Mouse (Mus musculus): ENCODE data around the gene Enpp4. TPM values are rescaled to one million over a fixed set of nuclear protein-coding genes. Genes with fewer than 3 reads are reported as not detected.

Gene Enpp4
- polyA plus RNA-seq, 1 experiment from 2014 or later = 5.2 TPM

- Histone ChIP-seq H3K27ac (no peak overlapping the region), H3K4me1 (peaks cover 6% of the 10 kb centered on the region), H3K4me2 (no peak overlapping the region), H3K4me3 (no peak overlapping the region), H3K9ac (no peak overlapping the region), H3K9me3 (replicated peaks) (no peaks in the 10 kb centered on the region), H3K36me3 (ENCODE audit: poor library complexity, severe bottlenecking) (peaks cover 41% of the 10 kb centered on the region), H3K27me3 (no peaks in the 10 kb centered on the region)
- ATAC-seq = no peak
- 94% methylated on average over 4 of the region's 4 CpGs for WGBS
These were observed 22.5 kb downstream of the Enpp4 start for GRCm38 (mm10) chr17:44083156-44083555.

- 2% methylated on average over 31 of the region's 31 CpGs for WGBS
- H3K4me1 ChIP-seq = peaks cover 6% of the 10 kb centered on the region
- peak within 1 kb of the TSS; percentile 88 for H3K27ac ChIP-seq
- no peaks in the 10 kb centered on the region for H3K27me3 ChIP-seq
- no peaks in the 10 kb centered on the region for H3K9me3 ChIP-seq (replicated peaks)
- H3K4me2 ChIP-seq = peak within 1 kb of the TSS; percentile 78
- ATAC-seq = peak; percentile 99
- peaks cover 27% of the 10 kb centered on the region for H3K36me3 ChIP-seq (ENCODE audit: poor library complexity, severe bottlenecking)
- peak within 1 kb of the TSS; percentile 73 for H3K9ac ChIP-seq
- H3K4me3 ChIP-seq = peak within 1 kb of the TSS; percentile 71
These were observed 26.8 kb downstream of the Enpp4 start, which contains the start of gene Enpp5 for GRCm38 (mm10) chr17:44078631-44079350. Gene Enpp5, plus strand, starts transcription at chr17:44078813.

GRCm38 (mm10) chr17:44077843-44078160 is 27.8 kb downstream of the Enpp4 start:
- 59% methylated on average over 2 of the region's 2 CpGs for WGBS
- Histone ChIP-seq H3K36me3 (ENCODE audit: poor library complexity, severe bottlenecking) (peaks cover 20% of the 10 kb centered on the region), H3K4me2 (no peak overlapping the region), H3K9me3 (replicated peaks) (no peaks in the 10 kb centered on the region), H3K4me3 (no peak overlapping the region), H3K4me1 (peaks cover 6% of the 10 kb centered on the region), H3K9ac (no peak overlapping the region), H3K27ac (no peak overlapping the region), H3K27me3 (no peaks in the 10 kb centered on the region)
- no peak for ATAC-seq

- WGBS = 81% methylated on average over 12 of the region's 12 CpGs
- H3K9me3 ChIP-seq (replicated peaks) = no peaks in the 10 kb centered on the region
- no peak for ATAC-seq
- peaks cover 16% of the 10 kb centered on the region for H3K36me3 ChIP-seq (ENCODE audit: poor library complexity, severe bottlenecking)
- no peak overlapping the region for H3K4me2 ChIP-seq
- no peak overlapping the region for H3K27ac ChIP-seq
- H3K4me1 ChIP-seq = peaks cover 6% of the 10 kb centered on the region
- H3K27me3 ChIP-seq = no peaks in the 10 kb centered on the region
- H3K4me3 ChIP-seq = no peak overlapping the region
- no peak overlapping the region for H3K9ac ChIP-seq
These were observed 28.3 kb downstream of the Enpp4 start for GRCm38 (mm10) chr17:44077146-44077842.

- Histone ChIP-seq H3K36me3 (ENCODE audit: poor library complexity, severe bottlenecking) (peaks cover 4% of the 10 kb centered on the region), H3K4me2 (no peak overlapping the region), H3K4me3 (no peak overlapping the region), H3K9me3 (replicated peaks) (no peaks in the 10 kb centered on the region), H3K27ac (no peak overlapping the region), H3K27me3 (no peaks in the 10 kb centered on the region), H3K9ac (no peak overlapping the region), H3K4me1 (peaks cover 6% of the 10 kb centered on the region)
- 56% methylated on average over 6 of the region's 6 CpGs for WGBS
- no peak for ATAC-seq
These were observed 29.4 kb downstream of the Enpp4 start for GRCm38 (mm10) chr17:44076051-44076680.

GRCm38 (mm10) chr17:44075601-44076000 is 30.0 kb downstream of the Enpp4 start:
- H3K4me1 ChIP-seq = peaks cover 6% of the 10 kb centered on the region
- no peak overlapping the region for H3K27ac ChIP-seq
- ATAC-seq = no peak
- no peaks in the 10 kb centered on the region for H3K9me3 ChIP-seq (replicated peaks)
- H3K4me2 ChIP-seq = no peak overlapping the region
- whole genome bisulfite sequencing = 88% methylated on average over 3 of the region's 3 CpGs
- H3K27me3 ChIP-seq = no peaks in the 10 kb centered on the region
- H3K9ac ChIP-seq = no peak overlapping the region
- H3K4me3 ChIP-seq = no peak overlapping the region
- no peaks in the 10 kb centered on the region for H3K36me3 ChIP-seq (ENCODE audit: poor library complexity, severe bottlenecking)

GRCm38 (mm10) chr17:44071680-44072079 is 33.9 kb downstream of the Enpp4 start:
- ATAC-seq = no peak
- Histone ChIP-seq H3K9ac (no peak overlapping the region), H3K36me3 (ENCODE audit: poor library complexity, severe bottlenecking) (no peaks in the 10 kb centered on the region), H3K27ac (no peak overlapping the region), H3K4me3 (no peak overlapping the region), H3K9me3 (replicated peaks) (no peaks in the 10 kb centered on the region), H3K4me2 (no peak overlapping the region), H3K4me1 (no peaks in the 10 kb centered on the region), H3K27me3 (no peaks in the 10 kb centered on the region)

GRCm38 (mm10) chr17:44068876-44069275 is 36.7 kb downstream of the Enpp4 start:
- Histone ChIP-seq H3K4me1 (no peaks in the 10 kb centered on the region), H3K4me2 (no peak overlapping the region), H3K27ac (no peak overlapping the region), H3K27me3 (no peaks in the 10 kb centered on the region), H3K9me3 (replicated peaks) (no peaks in the 10 kb centered on the region), H3K4me3 (no peak overlapping the region), H3K36me3 (ENCODE audit: poor library complexity, severe bottlenecking) (no peaks in the 10 kb centered on the region), H3K9ac (no peak overlapping the region)
- 79% methylated on average over 6 of the region's 6 CpGs for WGBS
- no peak for ATAC-seq

- Histone ChIP-seq H3K4me1 (no peaks in the 10 kb centered on the region), H3K36me3 (ENCODE audit: poor library complexity, severe bottlenecking) (no peaks in the 10 kb centered on the region), H3K4me2 (no peak overlapping the region), H3K27me3 (no peaks in the 10 kb centered on the region), H3K9me3 (replicated peaks) (no peaks in the 10 kb centered on the region), H3K9ac (no peak overlapping the region), H3K4me3 (no peak overlapping the region), H3K27ac (no peak overlapping the region)
- whole genome bisulfite sequencing = 81% methylated on average over 5 of the region's 5 CpGs
- ATAC-seq = no peak
These were observed 44.2 kb downstream of the Enpp4 start for GRCm38 (mm10) chr17:44061289-44061890.

GRCm38 (mm10) chr17:44060781-44061180 is 44.8 kb downstream of the Enpp4 start:
- ATAC-seq = no peak
- Histone ChIP-seq H3K9me3 (replicated peaks) (no peaks in the 10 kb centered on the region), H3K36me3 (ENCODE audit: poor library complexity, severe bottlenecking) (no peaks in the 10 kb centered on the region), H3K27ac (no peak overlapping the region), H3K9ac (no peak overlapping the region), H3K27me3 (no peaks in the 10 kb centered on the region), H3K4me2 (no peak overlapping the region), H3K4me1 (no peaks in the 10 kb centered on the region), H3K4me3 (no peak overlapping the region)
- 100% methylated on average over 1 of the region's 1 CpGs for WGBS

- Histone ChIP-seq H3K9me3 (replicated peaks) (no peaks in the 10 kb centered on the region), H3K36me3 (ENCODE audit: poor library complexity, severe bottlenecking) (no peaks in the 10 kb centered on the region), H3K27ac (no peak overlapping the region), H3K4me3 (no peak overlapping the region), H3K27me3 (no peaks in the 10 kb centered on the region), H3K9ac (no peak overlapping the region), H3K4me1 (no peaks in the 10 kb centered on the region), H3K4me2 (no peak overlapping the region)
- no peak for ATAC-seq
These were observed 47.5 kb downstream of the Enpp4 start for GRCm38 (mm10) chr17:44058145-44058544.

GRCm38 (mm10) chr17:44057123-44057522 is 48.5 kb downstream of the Enpp4 start:
- WGBS = 97% methylated on average over 1 of the region's 1 CpGs

More at GRCm38 (mm10) chr17:44057123-44057522, 48.5 kb downstream of the Enpp4 start:
- no peak overlapping the region for H3K4me3 ChIP-seq
- no peak overlapping the region for H3K4me2 ChIP-seq
- H3K4me1 ChIP-seq = no peaks in the 10 kb centered on the region
- H3K27me3 ChIP-seq = no peaks in the 10 kb centered on the region
- no peaks in the 10 kb centered on the region for H3K36me3 ChIP-seq (ENCODE audit: poor library complexity, severe bottlenecking)
- no peaks in the 10 kb centered on the region for H3K9me3 ChIP-seq (replicated peaks)
- H3K27ac ChIP-seq = no peak overlapping the region
- no peak for ATAC-seq
- H3K9ac ChIP-seq = no peak overlapping the region

All from forebrain, embryonic 13.5 days (tissue).